Mouse (Mus musculus) CH12.LX (cell line): Measurements from ENCODE around the gene Gmppa. TPM values are rescaled to one million over a fixed set of nuclear protein-coding genes. Genes with fewer than 3 reads are reported as not detected.

ENCODE experiments used
- DNase-seq: peaks from one replicate; pipeline ENCODE4 v3.0.0-alpha.2; 2013; ENCODE audit errors: extremely low read depth
- H3K27ac ChIP-seq: 2 replicates; pipeline ENCODE4 v1.5.1; 2012; ENCODE audit warnings: low read depth, mild to moderate bottlenecking, control low read depth, moderate library complexity; ENCODE audit not compliant: insufficient read depth
- H3K27me3 ChIP-seq: replicated peaks from 2 replicates; pipeline ENCODE3; 2012; ENCODE audit warnings: inconsistent platforms
- H3K36me3 ChIP-seq, 2 experiments: replicated peaks in 1 of 2; 2 replicates each; pipeline versions ENCODE3 to v1.6.1; 2012; ENCODE audit warnings: inconsistent platforms in 1 of 2, low read length in 1 of 2, mild to moderate bottlenecking in 1 of 2, mixed read lengths in 1 of 2, moderate library complexity in 1 of 2; ENCODE audit not compliant: control insufficient read depth in 1 of 2, insufficient read depth in 1 of 2
- H3K4me1 ChIP-seq, 2 experiments: 2 replicates each; pipeline ENCODE4 v1.6.1; 2012; ENCODE audit warnings: inconsistent platforms in 1 of 2, moderate library complexity in 1 of 2; ENCODE audit not compliant: insufficient read depth in 2 of 2, control insufficient read depth in 1 of 2
- H3K4me2 ChIP-seq: 2 replicates; pipeline ENCODE4 v1.6.1; 2012; ENCODE audit warnings: low read depth, mild to moderate bottlenecking, control low read depth; ENCODE audit not compliant: poor library complexity, insufficient read depth, severe bottlenecking
- H3K4me3 ChIP-seq, 3 experiments: fragments of 150-350 bp in 1 of 3; sonication (generic) in 1 of 3; replicated peaks in 1 of 3; 2 replicates each; pipeline versions ENCODE3 to v1.5.1; 2011 to 2012; ENCODE audit warnings: low read depth in 2 of 3, low read length in 2 of 3, mild to moderate bottlenecking in 2 of 3, moderate library complexity in 2 of 3, control low read depth in 1 of 3, improper control_type of control experiment in 1 of 3, inconsistent platforms in 1 of 3, mixed read lengths in 1 of 3; ENCODE audit not compliant: poor library complexity in 1 of 3
- H3K79me2 ChIP-seq: replicated peaks from 2 replicates; pipeline ENCODE4 v1.6.1; 2012; ENCODE audit warnings: mild to moderate bottlenecking, moderate library complexity; ENCODE audit not compliant: control insufficient read depth, poor library complexity, insufficient read depth, severe bottlenecking; ENCODE audit errors: extremely low read depth
- H3K9ac ChIP-seq: 2 replicates; pipeline ENCODE4 v1.6.1; 2012; ENCODE audit warnings: low read depth, mild to moderate bottlenecking, control low read depth, moderate library complexity; ENCODE audit not compliant: insufficient read depth
- H3K9me3 ChIP-seq: replicated peaks from 2 replicates; pipeline ENCODE3; 2012; ENCODE audit warnings: low read length, inconsistent platforms, mixed read lengths
- CHD1 ChIP-seq: IDR thresholded peaks from 2 replicates; pipeline ENCODE4 v1.6.1; 2012; ENCODE audit warnings: low read depth, low read length, improper control_type of control experiment, inconsistent platforms
- CTCF ChIP-seq, 2 experiments: IDR thresholded peaks in 1 of 2; conservative IDR thresholded peaks in 1 of 2; 2 replicates each; pipeline ENCODE4 v1.5.1; 2011 to 2012; ENCODE audit warnings: low read depth in 2 of 2, low read length in 2 of 2, improper control_type of control experiment in 1 of 2, inconsistent platforms in 1 of 2, mild to moderate bottlenecking in 1 of 2, moderate library complexity in 1 of 2
- E2F4 ChIP-seq: IDR thresholded peaks from 2 replicates; pipeline ENCODE4 v1.6.1; 2011; ENCODE audit warnings: low read depth, low read length, improper control_type of control experiment; ENCODE audit not compliant: insufficient replicate concordance
- EP300 ChIP-seq: IDR thresholded peaks from 2 replicates; pipeline ENCODE4 v1.6.1; 2011; ENCODE audit warnings: low read length, improper control_type of control experiment
- ETS1 ChIP-seq: conservative IDR thresholded peaks from 2 replicates; pipeline ENCODE4 v1.6.1; 2012; ENCODE audit warnings: low read depth, mild to moderate bottlenecking, inconsistent platforms, low read length, improper control_type of control experiment, moderate library complexity
- GABPA ChIP-seq: IDR thresholded peaks from 2 replicates; pipeline ENCODE4 v1.6.1; 2012; ENCODE audit warnings: low read depth, low read length, improper control_type of control experiment, inconsistent platforms; ENCODE audit not compliant: insufficient replicate concordance
- HCFC1 ChIP-seq: IDR thresholded peaks from 2 replicates; pipeline ENCODE4 v1.6.1; 2012; ENCODE audit warnings: low read depth, mild to moderate bottlenecking, inconsistent platforms, low read length, improper control_type of control experiment
- IRF4 ChIP-seq: IDR thresholded peaks from 2 replicates; pipeline ENCODE4 v1.6.1; 2014; ENCODE audit warnings: low read depth, mild to moderate bottlenecking, inconsistent platforms, low read length, improper control_type of control experiment
- JUND ChIP-seq: conservative IDR thresholded peaks from 2 replicates; pipeline ENCODE4 v1.6.1; 2011; ENCODE audit warnings: low read depth, low read length, improper control_type of control experiment
- MAFK ChIP-seq: IDR thresholded peaks from 2 replicates; pipeline ENCODE4 v1.6.1; 2011; ENCODE audit warnings: low read length, improper control_type of control experiment; ENCODE audit not compliant: insufficient replicate concordance
- MAX ChIP-seq: IDR thresholded peaks from 2 replicates; pipeline ENCODE4 v1.6.1; 2011; ENCODE audit warnings: low read length, improper control_type of control experiment
- MAZ ChIP-seq: IDR thresholded peaks from 2 replicates; pipeline ENCODE4 v1.6.1; 2012; ENCODE audit warnings: low read depth, mild to moderate bottlenecking, inconsistent platforms, low read length, improper control_type of control experiment, moderate library complexity
- MEF2A ChIP-seq: IDR thresholded peaks from 2 replicates; pipeline ENCODE4 v1.6.1; 2014; ENCODE audit warnings: low read depth, mild to moderate bottlenecking, inconsistent platforms, low read length, improper control_type of control experiment, borderline replicate concordance
- MYC ChIP-seq: IDR thresholded peaks from 2 replicates; pipeline ENCODE4 v1.6.1; 2011; ENCODE audit warnings: low read depth, mild to moderate bottlenecking, improper control_type of control experiment, low read length
- NELFE ChIP-seq: IDR thresholded peaks from 2 replicates; pipeline ENCODE4 v1.6.1; 2011; ENCODE audit warnings: low read depth, low read length, improper control_type of control experiment
- NRF1 ChIP-seq: IDR thresholded peaks from 2 replicates; pipeline ENCODE4 v1.6.1; 2014; ENCODE audit warnings: low read depth, mild to moderate bottlenecking, inconsistent platforms, low read length, improper control_type of control experiment, moderate library complexity
- PAX5 ChIP-seq: IDR thresholded peaks from 2 replicates; pipeline ENCODE4 v1.6.1; 2012; ENCODE audit warnings: low read length, inconsistent platforms, mixed read lengths
- RCOR1 ChIP-seq: conservative IDR thresholded peaks from 2 replicates; pipeline ENCODE4 v1.6.1; 2012; ENCODE audit warnings: low read depth, mild to moderate bottlenecking, inconsistent platforms, low read length, improper control_type of control experiment
- SMC3 ChIP-seq: IDR thresholded peaks from 2 replicates; pipeline ENCODE4 v1.6.1; 2011; ENCODE audit warnings: low read depth, low read length, improper control_type of control experiment
- USF1 ChIP-seq: IDR thresholded peaks from 2 replicates; pipeline ENCODE4 v1.6.1; 2014; ENCODE audit warnings: low read depth, mild to moderate bottlenecking, inconsistent platforms, low read length, improper control_type of control experiment
- ZKSCAN1 ChIP-seq: IDR thresholded peaks from 2 replicates; pipeline ENCODE4 v1.6.1; 2012; ENCODE audit warnings: low read depth, inconsistent platforms, low read length, improper control_type of control experiment, borderline replicate concordance
- ZNF384 ChIP-seq: IDR thresholded peaks from 2 replicates; pipeline ENCODE4 v1.6.1; 2012; ENCODE audit warnings: low read depth, low read length, improper control_type of control experiment, inconsistent platforms
- dilution Hi-C: fragments of 300-500 bp; cut with MboI; formaldehyde crosslinking; loops from 2 replicates; pipeline ENCODE4 v1.14.3; 2020; ENCODE audit warnings: low sequenced_read_pairs; ENCODE audit not compliant: extremely low pct_unique_long_range_greater_than_20kb, extremely low pct_ligation_motif_present
- in situ Hi-C: fragments of 300-500 bp; cut with MboI; formaldehyde crosslinking; loops from 3 replicates; pipeline ENCODE4 v1.14.3; 2019; ENCODE audit warnings: low sequenced_read_pairs, low pct_ligation_motif_present, low pct_unique_long_range_greater_than_20kb, mixed read lengths
- polyA plus RNA-seq: library from polyadenylated mRNA; unstranded; fragments of >175 nt; gene quantifications from 2 replicates; pipeline ENCODE4 v1.2.1, GENCODE M21; 2012; ENCODE audit warnings: low read depth; ENCODE audit not compliant: insufficient read length
- total RNA-seq, 2 experiments: library from RNA; depleted of rRNA; stranded (reverse); fragments of 300-350 nt in 1 of 2; fragments of >200 nt in 1 of 2; gene quantifications; 2 replicates each; pipeline ENCODE4 v1.2.3; 2012 to 2014

Gene Gmppa
- total and polyA plus RNA-seq, 3 experiments, result 102 to 153 (median 126) TPM

DNA sequence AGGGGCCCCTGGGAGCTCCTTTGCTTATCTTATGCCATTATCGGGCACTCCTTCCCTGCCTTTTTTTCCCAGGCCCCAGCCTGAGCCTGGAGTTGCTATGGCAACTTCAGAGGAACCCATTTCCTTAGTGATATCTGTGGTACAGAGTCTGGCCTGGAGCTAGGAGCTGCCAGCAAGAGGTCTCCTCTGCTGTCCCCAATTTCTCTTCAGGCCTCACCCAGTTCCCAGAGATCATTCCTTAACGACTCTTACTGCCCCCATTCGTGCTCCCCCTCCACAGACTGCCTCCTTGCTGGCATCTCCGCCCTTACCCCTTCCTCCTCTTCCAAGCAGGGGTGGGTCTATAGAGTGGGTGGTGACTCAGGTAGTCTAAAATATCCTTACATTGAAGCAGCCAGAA is 49.6 kb upstream of the Gmppa start:
- peaks cover 0 to 13% of the 10 kb centered on the region in 2 experiments; a peak in 2 of 4 replicates for H3K4me1 ChIP-seq
- H3K79me2 ChIP-seq, result no peaks in the 10 kb centered on the region
- no peak overlapping the region for H3K4me3 ChIP-seq
- H3K4me2 ChIP-seq, result no peak overlapping the region
- H3K27ac ChIP-seq, result no peak overlapping the region
- no peak overlapping the region for H3K9ac ChIP-seq
- H3K9me3 ChIP-seq, result peaks cover 10% of the 10 kb centered on the region
- TF ChIP-seq PAX5 (no peak), NELFE (no peak), IRF4 (no peak), GABPA (no peak), MEF2A (no peak)
- DNase-seq, result no peak
- peaks cover 7 to 67% of the 10 kb centered on the region in 2 experiments for H3K36me3 ChIP-seq
- H3K27me3 ChIP-seq, result no peaks in the 10 kb centered on the region
- dilution Hi-C loops, result no loop called here
- in situ Hi-C loops, result no loop called here

DNA sequence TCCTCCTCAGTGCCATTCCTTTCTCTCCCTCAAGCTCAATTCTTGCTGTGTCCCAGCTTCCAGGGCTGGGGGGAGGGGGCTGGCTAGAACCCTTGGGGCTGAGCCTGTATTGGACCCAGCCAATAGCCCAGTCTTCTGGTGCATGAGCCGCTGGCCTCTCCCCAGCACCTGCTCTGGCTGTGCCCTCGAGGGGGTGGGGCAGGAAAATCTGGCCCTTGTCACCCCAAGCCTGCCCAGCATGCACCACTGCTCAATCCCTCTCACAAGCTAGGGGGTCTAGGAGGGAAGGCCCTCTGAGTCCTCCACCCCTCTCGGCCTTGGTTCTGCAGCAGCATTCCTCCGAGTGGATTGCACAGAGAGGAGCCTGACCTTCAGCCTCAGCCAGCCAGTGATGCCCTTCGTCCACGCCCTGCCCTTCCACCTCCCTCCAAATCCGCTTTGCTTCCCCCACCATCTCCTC is 48.2 kb upstream of the Gmppa start:
- DNase-seq, result no peak
- TF ChIP-seq HCFC1, result no peak
- no peak for TF ChIP-seq GABPA
- no peak for TF ChIP-seq ZNF384
- no peak for TF ChIP-seq CTCF (conservative IDR thresholded peaks at IDR 0.05 in 1 of 2, IDR thresholded peaks at IDR 0.05 in 1 of 2; ENCODE audit: low read depth in 2 of 2, low read length in 2 of 2)
- TF ChIP-seq E2F4, result no peak
- no peak for TF ChIP-seq NELFE
- no peak for TF ChIP-seq SMC3
- no peak for TF ChIP-seq ETS1
- TF ChIP-seq CHD1, result no peak
- no peak for TF ChIP-seq MYC
- no peak for TF ChIP-seq EP300
- no peak for TF ChIP-seq RCOR1
- no peak for TF ChIP-seq ZKSCAN1
- TF ChIP-seq USF1, result no peak
- TF ChIP-seq MAX, result no peak
- no peak for TF ChIP-seq NRF1
- no peak for TF ChIP-seq MAFK
- TF ChIP-seq JUND, result no peak
- no peak for TF ChIP-seq MAZ
- no peak overlapping the region for H3K9ac ChIP-seq
- H3K4me1 ChIP-seq, result peaks cover 0 to 5% of the 10 kb centered on the region in 2 experiments; a peak in 2 of 4 replicates
- H3K79me2 ChIP-seq, result no peaks in the 10 kb centered on the region
- H3K4me2 ChIP-seq, result no peak overlapping the region
- dilution Hi-C loops, result no loop called here
- no peak overlapping the region for H3K4me3 ChIP-seq
- peaks cover 10% of the 10 kb centered on the region for H3K9me3 ChIP-seq
- H3K36me3 ChIP-seq, result peaks cover 7 to 76% of the 10 kb centered on the region in 2 experiments
- no peaks in the 10 kb centered on the region for H3K27me3 ChIP-seq
- in situ Hi-C loops, result no loop called here
- no peak overlapping the region for H3K27ac ChIP-seq
